Mouse (Mus musculus): ENCODE data around the gene Mta3. TPM values are rescaled to one million over a fixed set of nuclear protein-coding genes. Genes with fewer than 3 reads are reported as not detected.

The Mta3 gene
- polyA plus RNA-seq, 1 experiment, result not detected

GRCm38 (mm10) chr17:83807345-83807744, 101.4 kb downstream of the Mta3 start:
- 90% methylated on average over 7 of the region's 7 CpGs for WGBS
- H3K4me3 ChIP-seq (ENCODE audit: insufficient read depth, low read depth, low read length), result no peak overlapping the region
- H3K27ac ChIP-seq (ENCODE audit: insufficient read depth, low read depth, low read length), result no peak overlapping the region
- no peaks in the 10 kb centered on the region for H3K4me1 ChIP-seq (ENCODE audit: control insufficient read depth, insufficient read depth, low read length)
- no peak for TF ChIP-seq CTCF (IDR thresholded peaks at IDR 0.05; ENCODE audit: insufficient read depth, low read depth, low read length)
- no peak for TF ChIP-seq POLR2A (IDR thresholded peaks at IDR 0.05; ENCODE audit: insufficient read depth, low read depth, low read length)

- TF ChIP-seq POLR2A (IDR thresholded peaks at IDR 0.05; ENCODE audit: insufficient read depth, low read depth, low read length) (no peak), CTCF (IDR thresholded peaks at IDR 0.05; ENCODE audit: insufficient read depth, low read depth, low read length) (0 out of 2 replicates have a peak, but pooled peaks have one; percentile 27)
- no peak overlapping the region for H3K4me3 ChIP-seq (ENCODE audit: insufficient read depth, low read depth, low read length)
- no peak overlapping the region for H3K27ac ChIP-seq (ENCODE audit: insufficient read depth, low read depth, low read length)
- H3K4me1 ChIP-seq (ENCODE audit: control insufficient read depth, insufficient read depth, low read length), result no peaks in the 10 kb centered on the region
- 77% methylated on average over 11 of the region's 11 CpGs for WGBS
Measured at GRCm38 (mm10) chr17:83807778-83808398, 101.9 kb downstream of the Mta3 start.

GRCm38 (mm10) chr17:83808476-83809098, 102.6 kb downstream of the Mta3 start:
- Histone ChIP-seq H3K4me3 (ENCODE audit: insufficient read depth, low read depth, low read length) (no peak overlapping the region), H3K27ac (ENCODE audit: insufficient read depth, low read depth, low read length) (no peak overlapping the region), H3K4me1 (ENCODE audit: control insufficient read depth, insufficient read depth, low read length) (no peaks in the 10 kb centered on the region)
- 94% methylated on average over 12 of the region's 12 CpGs for WGBS
- TF ChIP-seq CTCF (IDR thresholded peaks at IDR 0.05; ENCODE audit: insufficient read depth, low read depth, low read length), result no peak
- TF ChIP-seq POLR2A (IDR thresholded peaks at IDR 0.05; ENCODE audit: insufficient read depth, low read depth, low read length), result no peak

GRCm38 (mm10) chr17:83809197-83809829, 103.3 kb downstream of the Mta3 start:
- no peak overlapping the region for H3K4me3 ChIP-seq (ENCODE audit: insufficient read depth, low read depth, low read length)
- H3K27ac ChIP-seq (ENCODE audit: insufficient read depth, low read depth, low read length), result no peak overlapping the region
- H3K4me1 ChIP-seq (ENCODE audit: control insufficient read depth, insufficient read depth, low read length), result no peaks in the 10 kb centered on the region
- TF ChIP-seq CTCF (IDR thresholded peaks at IDR 0.05; ENCODE audit: insufficient read depth, low read depth, low read length) (no peak), POLR2A (IDR thresholded peaks at IDR 0.05; ENCODE audit: insufficient read depth, low read depth, low read length) (no peak)
- WGBS, result 91% methylated on average over 17 of the region's 17 CpGs

- WGBS, result 97% methylated on average over 5 of the region's 5 CpGs
- H3K4me1 ChIP-seq (ENCODE audit: control insufficient read depth, insufficient read depth, low read length), result no peaks in the 10 kb centered on the region
- TF ChIP-seq CTCF (IDR thresholded peaks at IDR 0.05; ENCODE audit: insufficient read depth, low read depth, low read length), result no peak
- TF ChIP-seq POLR2A (IDR thresholded peaks at IDR 0.05; ENCODE audit: insufficient read depth, low read depth, low read length), result no peak
- H3K4me3 ChIP-seq (ENCODE audit: insufficient read depth, low read depth, low read length), result no peak overlapping the region
- no peak overlapping the region for H3K27ac ChIP-seq (ENCODE audit: insufficient read depth, low read depth, low read length)
Measured at GRCm38 (mm10) chr17:83810285-83810684, 104.3 kb downstream of the Mta3 start.

- no peak overlapping the region for H3K4me3 ChIP-seq (ENCODE audit: insufficient read depth, low read depth, low read length)
- TF ChIP-seq POLR2A (IDR thresholded peaks at IDR 0.05; ENCODE audit: insufficient read depth, low read depth, low read length) (no peak), CTCF (IDR thresholded peaks at IDR 0.05; ENCODE audit: insufficient read depth, low read depth, low read length) (no peak)
- no peaks in the 10 kb centered on the region for H3K4me1 ChIP-seq (ENCODE audit: control insufficient read depth, insufficient read depth, low read length)
- WGBS, result 71% methylated on average over 17 of the region's 17 CpGs
- no peak overlapping the region for H3K27ac ChIP-seq (ENCODE audit: insufficient read depth, low read depth, low read length)
Measured at GRCm38 (mm10) chr17:83812200-83812944, 106.4 kb downstream of the Mta3 start.

GRCm38 (mm10) chr17:83813050-83813449, 107.1 kb downstream of the Mta3 start:
- Histone ChIP-seq H3K4me3 (ENCODE audit: insufficient read depth, low read depth, low read length) (no peak overlapping the region), H3K27ac (ENCODE audit: insufficient read depth, low read depth, low read length) (no peak overlapping the region), H3K4me1 (ENCODE audit: control insufficient read depth, insufficient read depth, low read length) (no peaks in the 10 kb centered on the region)
- TF ChIP-seq POLR2A (IDR thresholded peaks at IDR 0.05; ENCODE audit: insufficient read depth, low read depth, low read length) (no peak), CTCF (IDR thresholded peaks at IDR 0.05; ENCODE audit: insufficient read depth, low read depth, low read length) (no peak)
- WGBS, result 87% methylated on average over 4 of the region's 4 CpGs

- peaks cover 9% of the 10 kb centered on the region for H3K4me1 ChIP-seq (ENCODE audit: control insufficient read depth, insufficient read depth, low read length)
- WGBS, result 81% methylated on average over 7 of the region's 7 CpGs
- no peak overlapping the region for H3K4me3 ChIP-seq (ENCODE audit: insufficient read depth, low read depth, low read length)
- no peak overlapping the region for H3K27ac ChIP-seq (ENCODE audit: insufficient read depth, low read depth, low read length)
- TF ChIP-seq POLR2A (IDR thresholded peaks at IDR 0.05; ENCODE audit: insufficient read depth, low read depth, low read length) (no peak), CTCF (IDR thresholded peaks at IDR 0.05; ENCODE audit: insufficient read depth, low read depth, low read length) (no peak)
Measured at GRCm38 (mm10) chr17:83816996-83817395, 111.0 kb downstream of the Mta3 start.
